Mouse (Mus musculus) activated CD4-positive, CD25-positive, alpha-beta regulatory T cell, adult 4 months (primary cell): ENCODE measurements at regions not wholly inside any gene's neighbourhood (a gene's known extent, or its start where the extent isn't known, plus 50 kb on each side); places are given as distances from the start of the nearest gene placed in this dataset.

Experiments
- ATAC-seq: one replicate; pipeline ENCODE4 v1.8.0; 2017

GRCm38 (mm10) chr3:9200156-9200555, 409.7 kb downstream of the Zfp704 start:
- ATAC-seq = no peak

GRCm38 (mm10) chr3:9198652-9199332, 411.1 kb downstream of the Zfp704 start:
- ATAC-seq = no peak

- no peak for ATAC-seq
Observed at GRCm38 (mm10) chr3:9195781-9196180, 414.1 kb downstream of the Zfp704 start.

- no peak for ATAC-seq
Observed at GRCm38 (mm10) chr3:9189366-9190287, 420.3 kb downstream of the Zfp704 start.

GRCm38 (mm10) chr3:9186364-9187120, 423.3 kb downstream of the Zfp704 start:
- no peak for ATAC-seq

- no peak for ATAC-seq
Observed at GRCm38 (mm10) chr3:9181576-9181975, 428.3 kb downstream of the Zfp704 start.

GRCm38 (mm10) chr3:9179641-9180040, 430.2 kb downstream of the Zfp704 start:
- ATAC-seq = no peak

GRCm38 (mm10) chr3:9174517-9174832, 435.4 kb downstream of the Zfp704 start:
- no peak for ATAC-seq

- no peak for ATAC-seq
Observed at GRCm38 (mm10) chr3:9173643-9174516, 436.0 kb downstream of the Zfp704 start.

GRCm38 (mm10) chr3:9171970-9172369, 437.9 kb downstream of the Zfp704 start:
- ATAC-seq = no peak

- ATAC-seq = no peak
Observed at GRCm38 (mm10) chr3:9168955-9169354, 440.9 kb downstream of the Zfp704 start.

- no peak for ATAC-seq
Observed at GRCm38 (mm10) chr3:9159073-9159472, 450.8 kb downstream of the Zfp704 start.

- ATAC-seq = peak; percentile 88
Observed at GRCm38 (mm10) chr3:9154172-9154571, 455.7 kb downstream of the Zfp704 start.

GRCm38 (mm10) chr3:9153690-9154089, 456.2 kb downstream of the Zfp704 start:
- peak; percentile 81 for ATAC-seq

- no peak for ATAC-seq
Observed at GRCm38 (mm10) chr3:9152256-9152655, 457.6 kb downstream of the Zfp704 start.

- peak; percentile 17 for ATAC-seq
Observed at GRCm38 (mm10) chr3:9151590-9151989, 458.3 kb downstream of the Zfp704 start.

- no peak for ATAC-seq
Observed at GRCm38 (mm10) chr3:9148605-9149004, 461.3 kb downstream of the Zfp704 start.

GRCm38 (mm10) chr3:9146481-9146880, 463.4 kb downstream of the Zfp704 start:
- no peak for ATAC-seq

- ATAC-seq = no peak
Observed at GRCm38 (mm10) chr3:9145612-9146011, 464.3 kb downstream of the Zfp704 start.

GRCm38 (mm10) chr3:9141836-9142235, 468.0 kb downstream of the Zfp704 start:
- ATAC-seq = no peak

GRCm38 (mm10) chr3:9137131-9137874, 472.6 kb downstream of the Zfp704 start:
- ATAC-seq = no peak

GRCm38 (mm10) chr3:9133991-9134390, 475.9 kb downstream of the Zfp704 start:
- no peak for ATAC-seq
